Mouse (Mus musculus) gastrocnemius, postnatal 25 days (tissue): ENCODE results near the gene Olfr319. TPM values are rescaled to one million over a fixed set of nuclear protein-coding genes. Genes with fewer than 3 reads are reported as not detected.
"Not testable (repeated sequence)": the region's sequence is repeated elsewhere in the genome, so short reads cannot be mapped to it uniquely, and the experiment has no call there.

Experiments used
- DNase-seq: peaks from one replicate; pipeline ENCODE4 v3.0.0; 2022
- long read RNA-seq, 2 experiments: library from polyadenylated mRNA; stranded (forward); transcript quantifications; one replicate each; pipeline ENCODE4 v2.0.0; 2021
- total RNA-seq, 2 experiments: library from RNA; stranded (reverse); gene quantifications; 1 replicate in 1 of 2; 2 replicates in 1 of 2; pipeline ENCODE4 v1.2.3; 2021

Olfr319 gene
- not detected for total RNA-seq
- long read RNA-seq, experiment 1 = 0 reads
- long read RNA-seq, experiment 2 = 0 reads

DNA sequence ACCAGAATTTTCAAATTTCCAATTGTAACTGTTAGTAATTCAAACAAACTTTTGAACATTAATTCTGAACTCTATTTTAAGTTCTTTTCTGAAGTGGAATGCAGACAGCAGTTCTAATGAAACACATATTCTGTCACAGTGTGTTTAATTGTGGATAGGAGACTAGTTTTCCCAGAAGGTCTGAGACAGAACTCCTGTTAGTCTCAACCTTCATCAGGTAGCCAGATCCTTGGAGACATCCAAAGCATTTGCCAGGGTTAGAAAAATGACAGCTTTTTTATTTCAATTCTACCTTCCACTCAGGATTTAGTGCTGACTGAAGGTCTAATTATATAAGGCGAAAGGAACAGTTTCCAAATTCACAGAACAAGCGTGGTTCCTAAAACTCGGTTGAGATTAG, at the start of gene Olfr319:
TSS of gene Olfr319 (plus strand) at position 301 of the 400 bp plus-strand sequence.
- DNase-seq = no peak

GRCm38 (mm10) chr11:58655151-58655550, 43.8 kb upstream of the Olfr319 start:
- no peak for DNase-seq

DNA sequence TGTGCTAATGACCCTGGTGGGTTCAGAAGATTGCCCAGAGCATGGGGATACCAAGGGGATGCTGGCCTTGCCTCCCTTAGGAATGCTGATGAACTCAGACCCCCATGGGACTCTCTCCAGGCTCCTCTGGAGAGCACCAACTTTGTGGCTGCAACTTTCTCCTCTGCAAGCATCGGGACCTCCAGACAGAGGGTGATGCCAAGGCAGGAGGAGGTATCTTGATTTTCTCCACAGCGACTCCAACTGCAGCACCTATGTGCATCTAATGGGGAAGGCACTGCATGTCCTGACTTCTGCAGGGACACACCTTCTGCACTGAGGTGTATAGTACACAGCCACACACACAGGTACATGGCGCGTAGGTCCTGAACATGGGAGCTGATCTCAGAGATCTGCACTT, 40.4 kb upstream of the Olfr319 start, which contains the start of gene Olfr322:
TSS of gene Olfr322 (plus strand) at position 187 of the 400 bp plus-strand sequence.
- no peak for DNase-seq

- DNase-seq = no peak
Measured at GRCm38 (mm10) chr11:58669252-58669651, 29.7 kb upstream of the Olfr319 start.

- DNase-seq = no peak
Measured at GRCm38 (mm10) chr11:58671825-58672224, 27.1 kb upstream of the Olfr319 start.

DNA sequence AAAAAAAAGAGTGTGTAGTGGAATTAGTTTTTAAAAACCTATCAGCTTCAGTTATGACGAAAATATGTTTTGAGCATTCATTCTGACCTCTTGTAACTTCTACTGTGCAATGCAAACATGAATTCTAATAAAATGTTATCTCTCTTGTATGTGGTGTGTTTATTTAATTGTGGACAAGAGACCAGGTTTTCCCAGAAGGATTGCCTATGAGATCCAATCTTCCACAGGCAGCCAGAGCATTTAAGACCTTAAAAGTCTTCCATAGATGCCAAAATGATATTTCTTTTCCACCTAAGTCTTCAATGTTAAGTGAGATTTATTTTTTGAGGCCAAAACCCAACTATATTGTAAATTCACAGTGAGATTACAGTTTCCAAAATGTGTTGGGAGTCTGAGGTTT, 18.2 kb upstream of the Olfr319 start, which contains the start of gene Olfr320:
TSS of gene Olfr320 (plus strand) at position 301 of the 400 bp plus-strand sequence.
- no peak for DNase-seq

DNA sequence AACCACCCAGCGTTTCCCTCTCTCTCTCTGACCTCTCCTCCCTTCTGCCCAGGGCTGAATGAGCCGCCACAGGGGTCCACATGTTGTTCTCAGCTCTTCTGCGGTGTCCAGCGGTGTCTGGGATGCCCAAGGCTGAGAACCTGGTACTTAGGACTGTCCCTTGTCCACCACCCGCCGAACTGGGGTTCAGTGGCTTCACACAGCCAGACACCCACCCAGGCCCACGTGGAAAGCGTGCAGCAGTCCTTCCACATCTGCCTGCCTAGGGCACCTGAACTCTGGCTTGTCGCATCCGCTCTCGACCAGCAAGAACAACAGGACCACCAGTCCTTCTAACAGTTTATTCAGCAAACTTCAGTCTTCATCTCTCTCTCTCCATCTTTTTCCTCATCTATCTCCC, 10.1 kb downstream of the Olfr319 start:
- no peak for DNase-seq

- DNase-seq = not testable (repeated sequence)
Measured at GRCm38 (mm10) chr11:58717723-58718122, 18.8 kb downstream of the Olfr319 start.

DNA sequence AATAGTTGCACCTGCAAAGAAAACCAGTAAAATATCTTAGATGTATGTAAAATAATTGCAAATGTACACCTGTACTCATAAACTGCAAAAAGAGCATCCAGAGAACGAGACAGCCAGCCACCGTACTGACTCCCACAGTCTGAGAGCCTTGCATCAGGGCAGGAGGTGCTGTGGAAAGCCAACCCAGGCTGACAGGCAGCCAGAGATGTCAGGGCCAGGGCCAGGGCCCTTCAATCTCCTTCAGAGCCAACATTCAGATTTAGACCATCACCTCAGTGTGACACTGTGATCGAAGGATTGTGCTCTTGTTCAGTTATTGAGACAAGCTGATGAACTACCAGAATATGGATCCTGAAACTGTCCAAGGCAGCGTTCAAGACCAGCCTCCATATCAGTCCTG, 20.7 kb downstream of the Olfr319 start:
- no peak for DNase-seq

DNA sequence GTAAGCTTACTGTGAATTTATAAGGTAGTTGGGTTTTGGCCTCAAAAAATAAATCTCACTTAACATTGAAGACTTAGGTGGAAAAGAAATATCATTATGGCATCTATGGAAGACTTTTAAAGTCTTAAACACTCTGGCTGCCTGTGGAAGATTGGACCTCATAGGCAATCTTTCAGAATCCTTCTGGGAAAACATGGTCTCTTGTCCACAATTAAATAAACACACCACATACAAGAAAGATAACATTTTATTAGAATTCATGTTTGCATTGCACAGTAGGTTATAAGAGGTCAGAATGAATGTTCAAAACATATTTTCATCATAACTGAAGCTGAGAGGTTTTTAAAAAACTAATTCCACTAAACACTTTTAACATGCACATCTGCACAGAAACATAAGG, 25.0 kb downstream of the Olfr319 start, which contains the start of gene Olfr318:
TSS of gene Olfr318 (minus strand) at position 101 of the 400 bp plus-strand sequence.
- no peak for DNase-seq

- not testable (repeated sequence) for DNase-seq
Measured at GRCm38 (mm10) chr11:58727896-58728650, 29.1 kb downstream of the Olfr319 start.

DNA sequence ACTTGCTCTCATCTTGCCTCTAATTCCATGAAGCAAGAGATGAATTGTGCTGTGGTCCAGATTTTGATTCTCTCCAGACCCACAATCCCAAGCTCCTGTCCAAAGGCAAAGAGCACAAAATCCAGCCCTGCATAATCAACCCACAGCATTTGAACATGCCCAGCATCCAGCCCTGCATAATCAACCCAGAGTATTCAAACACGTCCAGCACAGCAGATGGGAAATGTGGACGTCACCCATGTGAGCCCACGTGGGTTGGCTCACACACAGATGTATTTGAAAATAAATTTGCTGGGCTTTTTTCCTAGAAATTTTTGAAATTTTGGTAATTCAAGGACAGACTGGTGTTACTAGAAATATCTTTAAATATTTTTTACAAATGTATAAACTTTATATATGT, 34.4 kb downstream of the Olfr319 start:
- no peak for DNase-seq

DNA sequence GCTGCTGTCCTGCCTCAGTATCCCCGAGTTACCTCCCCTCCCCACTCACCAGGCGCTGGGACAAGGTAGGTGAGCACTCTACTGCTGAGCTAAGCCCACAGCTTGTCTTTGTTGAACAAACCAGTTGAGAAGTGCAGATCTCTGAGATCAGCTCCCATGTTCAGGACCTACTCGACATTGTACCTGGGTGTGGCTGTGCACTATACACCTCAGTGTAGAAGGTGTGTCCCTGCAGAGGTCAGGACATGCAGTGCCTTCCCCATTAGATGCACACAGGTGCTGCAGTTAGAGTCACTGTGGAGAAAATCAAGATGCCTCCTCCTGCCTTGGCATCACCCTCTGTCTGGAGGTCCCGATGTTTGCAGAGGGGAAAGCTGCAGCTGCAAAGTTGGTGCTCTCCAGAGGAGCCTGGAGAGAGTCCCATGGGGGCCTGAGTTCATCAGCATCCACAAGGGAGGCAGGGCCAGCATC, 39.9 kb downstream of the Olfr319 start, which contains the start of gene Olfr317:
TSS of gene Olfr317 (minus strand) at position 421 of the 471 bp plus-strand sequence.
- no peak for DNase-seq

- DNase-seq = not testable (repeated sequence)
Measured at GRCm38 (mm10) chr11:58751096-58751495, 52.1 kb downstream of the Olfr319 start.

- no peak for DNase-seq
Measured at GRCm38 (mm10) chr11:58752434-58752833, 53.5 kb downstream of the Olfr319 start, which contains the start of gene Olfr316. Gene Olfr316, plus strand, starts transcription at chr11:58752734.

Other genes with a start within 250 kb of the Olfr319 start
- not detected for gene Lypd9, start 246.2 kb upstream of the Olfr319 start, total RNA-seq
- gene Olfr30, start 236.9 kb upstream of the Olfr319 start, total RNA-seq = not detected
- not detected for gene Olfr332, start 206.6 kb upstream of the Olfr319 start, total RNA-seq
- gene Olfr331, start 196.6 kb upstream of the Olfr319 start, total RNA-seq = not detected
- gene Olfr330, start 164.3 kb upstream of the Olfr319 start, total RNA-seq = not detected
- not detected for gene Olfr329-ps, start 152.7 kb upstream of the Olfr319 start, total RNA-seq
- gene Olfr328, start 143.5 kb upstream of the Olfr319 start, total RNA-seq = under 1 TPM in 1 of 2 experiments, not detected in 1; 0.10 TPM
- gene Olfr224, start 128.6 kb upstream of the Olfr319 start, total RNA-seq = not detected
- not detected for gene Olfr325, start 121.4 kb upstream of the Olfr319 start, total RNA-seq
- gene Olfr324, start 104.0 kb upstream of the Olfr319 start, total RNA-seq = not detected
- gene 2210407C18Rik, start 83.1 kb upstream of the Olfr319 start, total RNA-seq = not detected
- not detected for gene Olfr323, start 68.7 kb upstream of the Olfr319 start, total RNA-seq
- gene Trim58, start 58.7 kb upstream of the Olfr319 start, total RNA-seq = not detected
- not detected for gene Olfr322, start 40.4 kb upstream of the Olfr319 start, total RNA-seq
- not detected for gene Olfr320, start 18.1 kb upstream of the Olfr319 start, total RNA-seq
- not detected for gene Olfr318, start 24.9 kb downstream of the Olfr319 start, total RNA-seq
- gene Olfr317, start 40.0 kb downstream of the Olfr319 start, total RNA-seq = not detected
- not detected for gene Olfr316, start 53.6 kb downstream of the Olfr319 start, total RNA-seq
- gene Olfr315, start 74.0 kb downstream of the Olfr319 start, total RNA-seq = not detected
- not detected for gene Olfr314, start 83.8 kb downstream of the Olfr319 start, total RNA-seq
- gene Fam183b, start 102.8 kb downstream of the Olfr319 start, total RNA-seq = not detected
- not detected for gene Olfr313, start 115.8 kb downstream of the Olfr319 start, total RNA-seq
- not detected for gene Olfr312, start 130.1 kb downstream of the Olfr319 start, total RNA-seq
- not detected for gene Olfr311, start 140.1 kb downstream of the Olfr319 start, total RNA-seq
- gene Gm12258, start 148.0 kb downstream of the Olfr319 start, total RNA-seq = 1 to 10 TPM in 1 of 2 experiments, under 1 TPM in 1; 0.61 to 1.0 TPM
- 1 to 10 TPM in 1 of 2 experiments, under 1 TPM in 1; 0.90 to 1.4 TPM for gene 2810021J22Rik, start 168.1 kb downstream of the Olfr319 start, total RNA-seq
- gene Zfp39, start 205.1 kb downstream of the Olfr319 start, total RNA-seq = 1 to 10 TPM; 2.7 to 3.0 TPM
- not detected for gene Btnl10, start 218.7 kb downstream of the Olfr319 start, total RNA-seq
- gene Rnf187, start 239.8 kb downstream of the Olfr319 start, total RNA-seq = 100 to 1,000 TPM in 1 of 2 experiments, 10 to 100 TPM in 1; 99.3 to 105 TPM
- gene Hist3h2ba, start 249.8 kb downstream of the Olfr319 start, total RNA-seq = 1 to 10 TPM; 1.1 to 1.2 TPM